Mouse (Mus musculus) embryonic fibroblast, embryonic 13.5 days (primary cell): ENCODE data around the gene Layn.

Experiments used
- CTCF ChIP-seq: IDR thresholded peaks from 2 replicates; pipeline ENCODE4 v1.5.1; 2011; ENCODE audit warnings: mild to moderate bottlenecking, control low read depth, low read length, moderate library complexity, borderline replicate concordance; ENCODE audit not compliant: insufficient read depth
- POLR2A ChIP-seq: IDR thresholded peaks from 2 replicates; pipeline ENCODE4 v1.6.1; 2011; ENCODE audit warnings: low read depth, mild to moderate bottlenecking, control low read depth, low read length, moderate library complexity

GRCm38 (mm10) chr9:51008068-51008840, 68.6 kb downstream of the Layn start:
- TF ChIP-seq CTCF (no peak), POLR2A (no peak)
